Mouse (Mus musculus) heart, adult 2 months (tissue): ENCODE results near the gene Tbx20. TPM values are rescaled to one million over a fixed set of nuclear protein-coding genes. Genes with fewer than 3 reads are reported as not detected.
A peak's percentile ranks its signal among the peaks of the same experiment; 100 is the strongest.

ENCODE experiments used
- DNase-seq, 2 experiments: peaks; one replicate each; pipeline ENCODE4 v3.0.0; 2021
- H3K27ac ChIP-seq: fragments of 200-600 bp; 2 replicates; pipeline ENCODE4 v1.8.1; 2022
- H3K27me3 ChIP-seq: fragments of 200-500 bp; 2 replicates; pipeline ENCODE4 v1.6.1; 2012; ENCODE audit warnings: mild to moderate bottlenecking, low read length, inconsistent platforms, mixed read lengths; ENCODE audit not compliant: control insufficient read depth, insufficient read depth
- H3K36me3 ChIP-seq: fragments of 200-500 bp; 2 replicates; pipeline ENCODE4 v1.6.1; 2012; ENCODE audit warnings: low read length, inconsistent platforms; ENCODE audit not compliant: control insufficient read depth, insufficient read depth
- H3K4me1 ChIP-seq: fragments of 200-500 bp; 2 replicates; pipeline ENCODE4 v1.6.1; 2011; ENCODE audit warnings: low read length; ENCODE audit not compliant: control insufficient read depth, insufficient read depth
- H3K4me3 ChIP-seq: fragments of 200-600 bp; 2 replicates; pipeline ENCODE4 v1.8.1; 2022
- H3K79me2 ChIP-seq: fragments of 200-500 bp; replicated peaks from 2 replicates; pipeline ENCODE4 v1.6.1; 2012; ENCODE audit warnings: mild to moderate bottlenecking, inconsistent platforms, low read length, moderate library complexity, mixed read lengths; ENCODE audit not compliant: control insufficient read depth, insufficient read depth
- H3K9ac ChIP-seq: fragments of 200-500 bp; 2 replicates; pipeline ENCODE4 v1.6.1; 2012; ENCODE audit warnings: low read depth, mild to moderate bottlenecking, control low read depth, inconsistent platforms, low read length, mixed read lengths
- CTCF ChIP-seq: fragments of 200-600 bp; IDR thresholded peaks from 2 replicates; pipeline ENCODE4 v1.8.1; 2022; ENCODE audit warnings: antibody characterized with exemption, mild to moderate bottlenecking, moderate library complexity
- EP300 ChIP-seq: fragments of 200-500 bp; IDR thresholded peaks from 2 replicates; pipeline ENCODE4 v1.6.1; 2011; ENCODE audit warnings: low read depth, low read length, control low read depth; ENCODE audit not compliant: insufficient read depth
- POLR2A ChIP-seq: fragments of 200-500 bp; IDR thresholded peaks from 2 replicates; pipeline ENCODE4 v1.6.1; 2011; ENCODE audit warnings: mild to moderate bottlenecking, low read depth, low read length, control low read depth; ENCODE audit not compliant: insufficient read depth
- WGBS: fragments of 180-500 bp; shearing (Covaris S2); methylation state at CpG from one replicate; pipeline ENCODE4 v1.1.7; 2018; 5-methylcytosine and 5-hydroxymethylcytosine counted together
- intact Hi-C: fragments of 180-260 bp; cut with DNase I; formaldehyde crosslinking; loops from one replicate; pipeline ENCODE4 v1.15.1; 2025
- polyA plus RNA-seq: library from polyadenylated mRNA; depleted of rRNA; stranded (reverse); fragments of >200 nt; gene quantifications from 2 replicates; pipeline ENCODE4 v1.2.3, GENCODE M21; 2012
- total RNA-seq, 2 experiments: library from RNA; stranded (reverse); gene quantifications; 2 replicates each; pipeline ENCODE4 v1.2.3; 2021

Tbx20 gene
- total and polyA plus RNA-seq, 3 experiments: 33.9 to 83.2 (median 83.0) TPM

GRCm38 (mm10) chr9:24780929-24781441 lies 6.9 kb upstream of the Tbx20 start:
- Histone ChIP-seq H3K36me3 (no peaks in the 10 kb centered on the region), H3K4me3 (peak overlapping the region; percentile 41), H3K9ac (peak overlapping the region; percentile 55), H3K79me2 (no peaks in the 10 kb centered on the region), H3K4me1 (peaks cover 2% of the 10 kb centered on the region), H3K27ac (peak overlapping the region; percentile 43), H3K27me3 (peaks cover 1% of the 10 kb centered on the region; the same call in 1 of the 2 replicates)
- no peak for TF ChIP-seq CTCF
- TF ChIP-seq POLR2A: no peak
- no peak for TF ChIP-seq EP300
- WGBS: 2% methylated on average over 32 of the region's 32 CpGs
- peak; percentile 45 to 63 for DNase-seq
- intact Hi-C loops: no loop called here

- Histone ChIP-seq H3K36me3 (no peaks in the 10 kb centered on the region), H3K27me3 (peaks cover 1% of the 10 kb centered on the region; the same call in 1 of the 2 replicates), H3K4me1 (peaks cover 2% of the 10 kb centered on the region), H3K4me3 (peak overlapping the region; percentile 41), H3K27ac (peak overlapping the region; percentile 23; the same call in 1 of the 2 replicates), H3K79me2 (no peaks in the 10 kb centered on the region), H3K9ac (peak overlapping the region; percentile 55)
- peak in 1 of 2 experiments; percentile 37 for DNase-seq
- no peak for TF ChIP-seq POLR2A
- no peak for TF ChIP-seq EP300
- TF ChIP-seq CTCF: no peak
- intact Hi-C loops: no loop called here
- 38% methylated on average over 16 of the region's 22 CpGs for WGBS
These were observed 6.4 kb upstream of the Tbx20 start for GRCm38 (mm10) chr9:24780391-24780928.

GRCm38 (mm10) chr9:24779975-24780374 lies 5.9 kb upstream of the Tbx20 start:
- Histone ChIP-seq H3K27ac (no peak overlapping the region), H3K4me1 (peaks cover 2% of the 10 kb centered on the region), H3K27me3 (peaks cover 1% of the 10 kb centered on the region; the same call in 1 of the 2 replicates), H3K9ac (no peak overlapping the region), H3K79me2 (no peaks in the 10 kb centered on the region), H3K4me3 (no peak overlapping the region), H3K36me3 (no peaks in the 10 kb centered on the region)
- no peak for DNase-seq
- no peak for TF ChIP-seq EP300
- no peak for TF ChIP-seq CTCF
- TF ChIP-seq POLR2A: no peak
- intact Hi-C loops: no loop called here
- 62% methylated on average over 3 of the region's 3 CpGs for WGBS

GRCm38 (mm10) chr9:24778571-24778970 lies 4.5 kb upstream of the Tbx20 start:
- Histone ChIP-seq H3K4me3 (no peak overlapping the region), H3K79me2 (no peaks in the 10 kb centered on the region), H3K4me1 (peaks cover 2% of the 10 kb centered on the region), H3K27ac (no peak overlapping the region; the same call in 1 of the 2 replicates), H3K36me3 (no peaks in the 10 kb centered on the region), H3K9ac (no peak overlapping the region), H3K27me3 (peaks cover 1% of the 10 kb centered on the region; the same call in 1 of the 2 replicates)
- intact Hi-C loops: no loop called here
- WGBS: 53% methylated on average over 14 of the region's 14 CpGs
- DNase-seq: no peak
- TF ChIP-seq POLR2A (no peak), CTCF (no peak), EP300 (no peak)

- Histone ChIP-seq H3K36me3 (no peaks in the 10 kb centered on the region), H3K27ac (peak overlapping the region; percentile 80), H3K4me1 (peaks cover 2% of the 10 kb centered on the region), H3K4me3 (peak overlapping the region; percentile 46), H3K27me3 (peaks cover 1% of the 10 kb centered on the region; the same call in 1 of the 2 replicates), H3K9ac (peak overlapping the region; percentile 62), H3K79me2 (no peaks in the 10 kb centered on the region)
- WGBS: 3% methylated on average over 14 of the region's 14 CpGs
- TF ChIP-seq POLR2A: no peak
- TF ChIP-seq CTCF: no peak
- TF ChIP-seq EP300: 0 out of 2 replicates have a peak, but pooled peaks have one; percentile 17
- DNase-seq: peak; percentile 72 to 78
- intact Hi-C loops: no loop called here
These were observed 3.9 kb upstream of the Tbx20 start for GRCm38 (mm10) chr9:24777961-24778360.
